Mouse (Mus musculus) MEL (cell line): Measurements from ENCODE around the gene Lrpap1. TPM values are rescaled to one million over a fixed set of nuclear protein-coding genes. Genes with fewer than 3 reads are reported as not detected.

Experiments
- DNase-seq: peaks from one replicate; pipeline ENCODE4 v3.0.0; 2011; ENCODE audit warnings: low read depth, low spot score
- H3K27ac ChIP-seq: 2 replicates; pipeline ENCODE4 v1.5.1; 2012; ENCODE audit warnings: low read depth, mild to moderate bottlenecking, control low read depth, low read length, moderate library complexity; ENCODE audit not compliant: control insufficient read depth
- H3K27me3 ChIP-seq, 2 experiments: fragments of 150-350 bp in 1 of 2; sonication (generic) in 1 of 2; 2 replicates each; pipeline ENCODE4 v1.6.1; 2012; ENCODE audit warnings: low read length in 2 of 2, mild to moderate bottlenecking in 2 of 2, improper control_type of control experiment in 1 of 2, moderate library complexity in 1 of 2; ENCODE audit not compliant: insufficient read depth in 2 of 2, control insufficient read depth in 1 of 2
- H3K36me3 ChIP-seq, 2 experiments: 2 replicates each; pipeline ENCODE4 v1.6.1; 2012 to 2014; ENCODE audit warnings: low read length in 2 of 2, improper control_type of control experiment in 1 of 2, inconsistent platforms in 1 of 2, mild to moderate bottlenecking in 1 of 2; ENCODE audit not compliant: insufficient read depth in 2 of 2, control insufficient read depth in 1 of 2
- H3K4me1 ChIP-seq, 2 experiments: fragments of 150-350 bp in 1 of 2; sonication (generic) in 1 of 2; 2 replicates each; pipeline ENCODE4 v1.6.1; 2012; ENCODE audit warnings: low read length in 2 of 2, improper control_type of control experiment in 1 of 2, mild to moderate bottlenecking in 1 of 2; ENCODE audit not compliant: insufficient read depth in 2 of 2, control insufficient read depth in 1 of 2
- H3K4me3 ChIP-seq, 2 experiments: fragments of 150-350 bp in 1 of 2; sonication (generic) in 1 of 2; 2 replicates each; pipeline ENCODE4 v1.5.1; 2012; ENCODE audit warnings: low read depth in 2 of 2, low read length in 2 of 2, mild to moderate bottlenecking in 2 of 2, moderate library complexity in 2 of 2, control low read depth in 1 of 2, improper control_type of control experiment in 1 of 2; ENCODE audit not compliant: control insufficient read depth in 1 of 2, insufficient read depth in 1 of 2
- H3K79me2 ChIP-seq: 2 replicates; pipeline ENCODE4 v1.6.1; 2012; ENCODE audit warnings: mild to moderate bottlenecking, low read length, moderate library complexity; ENCODE audit not compliant: control insufficient read depth, poor library complexity, insufficient read depth
- H3K9ac ChIP-seq: 2 replicates; pipeline ENCODE4 v1.6.1; 2012; ENCODE audit warnings: low read depth, mild to moderate bottlenecking, control low read depth, low read length, moderate library complexity; ENCODE audit not compliant: control insufficient read depth, poor library complexity, severe bottlenecking
- H3K9me3 ChIP-seq: fragments of 150-350 bp; sonication (generic); replicated peaks from 2 replicates; pipeline ENCODE4 v1.6.1; 2012; ENCODE audit warnings: mild to moderate bottlenecking, low read length, improper control_type of control experiment, moderate library complexity; ENCODE audit not compliant: insufficient read depth
- CHD1 ChIP-seq: IDR thresholded peaks from 2 replicates; pipeline ENCODE4 v1.6.1; 2012; ENCODE audit warnings: low read depth, mild to moderate bottlenecking, inconsistent platforms, low read length, improper control_type of control experiment
- CHD2 ChIP-seq: IDR thresholded peaks from 2 replicates; pipeline ENCODE4 v1.6.1; 2011; ENCODE audit warnings: low read length, improper control_type of control experiment
- CTCF ChIP-seq, 3 experiments: IDR thresholded peaks in 2 of 3; conservative IDR thresholded peaks in 1 of 3; 2 replicates each; pipeline ENCODE4 v1.5.1; 2011 to 2012; ENCODE audit warnings: low read length in 3 of 3, low read depth in 2 of 3, mild to moderate bottlenecking in 2 of 3, improper control_type of control experiment in 1 of 3, inconsistent platforms in 1 of 3, mixed read lengths in 1 of 3, moderate library complexity in 1 of 3; ENCODE audit not compliant: control insufficient read depth in 1 of 3, insufficient read depth in 1 of 3, poor library complexity in 1 of 3, severe bottlenecking in 1 of 3
- ELF1 ChIP-seq: IDR thresholded peaks from 2 replicates; pipeline ENCODE4 v1.6.1; 2014; ENCODE audit warnings: low read depth, mild to moderate bottlenecking, inconsistent platforms, low read length, improper control_type of control experiment, moderate library complexity
- GATA1 ChIP-seq: IDR thresholded peaks from 2 replicates; pipeline ENCODE4 v1.6.1; 2011; ENCODE audit warnings: low read depth, low read length, improper control_type of control experiment
- HCFC1 ChIP-seq: IDR thresholded peaks from 2 replicates; pipeline ENCODE4 v1.6.1; 2012; ENCODE audit warnings: low read depth, mild to moderate bottlenecking, inconsistent platforms, low read length, improper control_type of control experiment, moderate library complexity
- JUND ChIP-seq: IDR thresholded peaks from 2 replicates; pipeline ENCODE4 v1.6.1; 2011; ENCODE audit warnings: low read depth, mild to moderate bottlenecking, improper control_type of control experiment, low read length
- KAT2A ChIP-seq: conservative IDR thresholded peaks from 2 replicates; pipeline ENCODE4 v1.6.1; 2012; ENCODE audit warnings: low read depth, low read length, improper control_type of control experiment, inconsistent platforms
- MAFK ChIP-seq: IDR thresholded peaks from 2 replicates; pipeline ENCODE4 v1.6.1; 2011; ENCODE audit warnings: low read depth, mild to moderate bottlenecking, low read length, improper control_type of control experiment, borderline replicate concordance
- MAZ ChIP-seq: IDR thresholded peaks from 2 replicates; pipeline ENCODE4 v1.6.1; 2012; ENCODE audit warnings: low read depth, mild to moderate bottlenecking, inconsistent platforms, low read length, improper control_type of control experiment
- MEF2A ChIP-seq: IDR thresholded peaks from 2 replicates; pipeline ENCODE4 v1.6.1; 2014; ENCODE audit warnings: low read depth, mild to moderate bottlenecking, inconsistent platforms, low read length, improper control_type of control experiment; ENCODE audit not compliant: poor library complexity, insufficient replicate concordance, severe bottlenecking; ENCODE audit errors: extremely low read depth
- MXI1 ChIP-seq: IDR thresholded peaks from 2 replicates; pipeline ENCODE4 v1.6.1; 2011; ENCODE audit warnings: mild to moderate bottlenecking, low read depth, low read length, improper control_type of control experiment
- MYC ChIP-seq: IDR thresholded peaks from 2 replicates; pipeline ENCODE4 v1.6.1; 2011; ENCODE audit warnings: low read depth, mild to moderate bottlenecking, low read length, improper control_type of control experiment, moderate library complexity
- NELFE ChIP-seq: IDR thresholded peaks from 2 replicates; pipeline ENCODE4 v1.6.1; 2011; ENCODE audit warnings: low read depth, low read length, improper control_type of control experiment
- POLR2A ChIP-seq, 2 experiments: IDR thresholded peaks; 2 replicates each; pipeline ENCODE4 v1.6.1; 2011 to 2012; ENCODE audit warnings: low read length in 2 of 2, mild to moderate bottlenecking in 2 of 2, control low read depth in 1 of 2, improper control_type of control experiment in 1 of 2, low read depth in 1 of 2, moderate library complexity in 1 of 2; ENCODE audit not compliant: control insufficient read depth in 1 of 2, insufficient read depth in 1 of 2, poor library complexity in 1 of 2
- POLR2AphosphoS5 ChIP-seq: IDR thresholded peaks from 2 replicates; pipeline ENCODE4 v1.6.1; 2012; ENCODE audit warnings: low read depth, borderline replicate concordance, mild to moderate bottlenecking, inconsistent platforms, low read length, moderate library complexity, mixed read lengths
- RAD21 ChIP-seq: IDR thresholded peaks from 2 replicates; pipeline ENCODE4 v1.6.1; 2011; ENCODE audit warnings: mild to moderate bottlenecking, low read depth, low read length, improper control_type of control experiment
- RCOR1 ChIP-seq: IDR thresholded peaks from 2 replicates; pipeline ENCODE4 v1.6.1; 2012; ENCODE audit warnings: low read depth, mild to moderate bottlenecking, inconsistent platforms, low read length, improper control_type of control experiment
- SMC3 ChIP-seq: IDR thresholded peaks from 2 replicates; pipeline ENCODE4 v1.6.1; 2011; ENCODE audit warnings: low read depth, low read length, improper control_type of control experiment
- TAL1 ChIP-seq: IDR thresholded peaks from 2 replicates; pipeline ENCODE4 v1.6.1; 2012; ENCODE audit warnings: mild to moderate bottlenecking, inconsistent platforms, low read length, moderate library complexity, mixed read lengths
- TCF12 ChIP-seq: IDR thresholded peaks from 2 replicates; pipeline ENCODE4 v1.6.1; 2014; ENCODE audit warnings: low read depth, mild to moderate bottlenecking, inconsistent platforms, low read length, improper control_type of control experiment, moderate library complexity
- ZC3H11A ChIP-seq: IDR thresholded peaks from 2 replicates; pipeline ENCODE4 v1.6.1; 2012; ENCODE audit warnings: low read depth, mild to moderate bottlenecking, inconsistent platforms, low read length, improper control_type of control experiment
- ZNF384 ChIP-seq: IDR thresholded peaks from 2 replicates; pipeline ENCODE4 v1.6.1; 2012; ENCODE audit warnings: low read depth, mild to moderate bottlenecking, inconsistent platforms, low read length, improper control_type of control experiment
- polyA plus RNA-seq, 2 experiments: library from polyadenylated mRNA; stranded (reverse) in 1 of 2; unstranded in 1 of 2; fragments of >175 nt in 1 of 2; fragments of >200 nt in 1 of 2; gene quantifications; 2 replicates each; pipeline versions ENCODE4 v1.2.1 to v1.2.4; 2012; ENCODE audit warnings: low replicate concordance in 2 of 2, low read depth in 1 of 2; ENCODE audit not compliant: insufficient read length in 2 of 2, insufficient read depth in 1 of 2, missing spikeins in 1 of 2
- total RNA-seq: library from RNA; depleted of rRNA; stranded (reverse); fragments of 300-350 nt; gene quantifications from 2 replicates; pipeline ENCODE4 v1.2.3, GENCODE M21; 2012

Gene Lrpap1
- total and polyA plus RNA-seq, 3 experiments: 45.0 to 74.7 TPM; not detected in 1

DNA sequence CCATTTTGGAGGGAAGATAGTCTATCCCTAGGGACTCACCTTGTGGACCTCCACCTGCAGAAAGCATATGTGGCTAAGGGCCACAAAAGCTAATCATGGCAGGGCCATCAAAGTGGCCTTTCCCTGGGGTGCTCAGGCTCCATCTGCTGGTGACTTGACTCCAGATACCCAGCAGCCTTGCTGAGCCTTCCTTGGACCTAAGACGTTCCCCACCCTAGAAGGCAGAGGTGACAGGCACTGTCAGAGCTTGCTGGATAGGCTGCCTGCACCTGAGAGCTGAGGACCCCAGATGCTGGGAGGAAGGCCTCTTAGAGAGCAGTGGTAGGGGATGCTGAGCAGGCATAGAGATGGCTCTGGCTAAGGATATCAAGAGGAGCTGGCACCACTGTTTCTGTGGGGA is 25.7 kb upstream of the Lrpap1 start:
- no peak overlapping the region for H3K27ac ChIP-seq
- no peak overlapping the region for H3K9ac ChIP-seq
- no peaks in the 10 kb centered on the region for H3K4me1 ChIP-seq
- TF ChIP-seq SMC3 (peak; percentile 29), RAD21 (no peak; the same call in 1 of the 2 replicates), CTCF (IDR thresholded peaks at IDR 0.05 in 2 of 3, conservative IDR thresholded peaks at IDR 0.05 in 1 of 3; ENCODE audit: control insufficient read depth in 1 of 3, insufficient read depth in 1 of 3, low read depth in 2 of 3, low read length in 3 of 3, poor library complexity in 1 of 3, severe bottlenecking in 1 of 3) (peak in 2 of 3 experiments; percentile 36 to 50; a peak in 4 of 6 replicates), GATA1 (no peak), ELF1 (no peak), ZNF384 (no peak), ZC3H11A (no peak), MAZ (no peak)
- H3K9me3 ChIP-seq: no peaks in the 10 kb centered on the region
- H3K79me2 ChIP-seq: no peaks in the 10 kb centered on the region
- H3K36me3 ChIP-seq: no peaks in the 10 kb centered on the region
- no peak overlapping the region for H3K4me3 ChIP-seq
- H3K27me3 ChIP-seq: peaks cover 4 to 7% of the 10 kb centered on the region in 2 experiments; a peak in 2 of 4 replicates
- DNase-seq: no peak

DNA sequence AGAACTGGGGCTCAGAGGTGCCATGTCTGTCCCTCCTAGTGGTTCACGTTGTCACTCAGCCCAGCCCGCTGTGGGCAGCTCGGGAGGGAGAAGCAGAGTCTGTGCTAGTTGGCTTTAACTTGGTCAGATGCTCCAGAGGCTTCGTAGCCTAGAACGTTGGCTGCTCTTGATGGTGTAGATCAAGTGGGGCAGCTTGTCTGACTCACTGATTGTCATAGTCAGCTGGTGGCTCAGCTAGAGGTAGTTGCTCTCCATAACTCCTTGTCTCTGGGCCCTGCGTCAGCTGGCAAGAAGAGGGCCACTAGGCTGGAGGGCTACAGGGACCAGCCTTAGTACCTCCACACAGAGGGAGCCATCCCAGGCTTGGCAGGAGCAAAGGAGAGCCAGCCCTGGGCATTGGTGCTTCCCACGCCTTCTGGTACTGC is 24.2 kb upstream of the Lrpap1 start:
- no peaks in the 10 kb centered on the region for H3K9me3 ChIP-seq
- no peaks in the 10 kb centered on the region for H3K79me2 ChIP-seq
- H3K27ac ChIP-seq: no peak overlapping the region
- no peaks in the 10 kb centered on the region for H3K4me1 ChIP-seq
- no peak for TF ChIP-seq POLR2A (IDR thresholded peaks at IDR 0.05; ENCODE audit: control insufficient read depth in 1 of 2, insufficient read depth in 1 of 2, low read depth in 1 of 2, low read length in 2 of 2, poor library complexity in 1 of 2)
- TF ChIP-seq POLR2AphosphoS5: no peak
- TF ChIP-seq ZNF384: no peak
- TF ChIP-seq RCOR1: no peak
- no peak for TF ChIP-seq CHD1
- TF ChIP-seq MEF2A: no peak
- TF ChIP-seq ELF1: no peak
- TF ChIP-seq HCFC1: no peak
- TF ChIP-seq MYC: no peak
- no peak for TF ChIP-seq CHD2
- no peak for TF ChIP-seq MXI1
- TF ChIP-seq SMC3: no peak
- TF ChIP-seq MAFK: no peak
- no peak for TF ChIP-seq NELFE
- TF ChIP-seq TCF12: no peak
- TF ChIP-seq KAT2A: no peak
- TF ChIP-seq TAL1: no peak
- no peak for TF ChIP-seq GATA1
- TF ChIP-seq JUND: no peak
- no peak for TF ChIP-seq ZC3H11A
- TF ChIP-seq, all 39 proteins: peak for 0
- H3K27me3 ChIP-seq: peaks cover 4 to 7% of the 10 kb centered on the region in 2 experiments; a peak in 3 of 4 replicates
- H3K9ac ChIP-seq: no peak overlapping the region
- DNase-seq: no peak
- no peak overlapping the region for H3K4me3 ChIP-seq
- H3K36me3 ChIP-seq: no peaks in the 10 kb centered on the region
